ENCODE assay signal across 8 mouse cellular contexts in the genomic region with DNA sequence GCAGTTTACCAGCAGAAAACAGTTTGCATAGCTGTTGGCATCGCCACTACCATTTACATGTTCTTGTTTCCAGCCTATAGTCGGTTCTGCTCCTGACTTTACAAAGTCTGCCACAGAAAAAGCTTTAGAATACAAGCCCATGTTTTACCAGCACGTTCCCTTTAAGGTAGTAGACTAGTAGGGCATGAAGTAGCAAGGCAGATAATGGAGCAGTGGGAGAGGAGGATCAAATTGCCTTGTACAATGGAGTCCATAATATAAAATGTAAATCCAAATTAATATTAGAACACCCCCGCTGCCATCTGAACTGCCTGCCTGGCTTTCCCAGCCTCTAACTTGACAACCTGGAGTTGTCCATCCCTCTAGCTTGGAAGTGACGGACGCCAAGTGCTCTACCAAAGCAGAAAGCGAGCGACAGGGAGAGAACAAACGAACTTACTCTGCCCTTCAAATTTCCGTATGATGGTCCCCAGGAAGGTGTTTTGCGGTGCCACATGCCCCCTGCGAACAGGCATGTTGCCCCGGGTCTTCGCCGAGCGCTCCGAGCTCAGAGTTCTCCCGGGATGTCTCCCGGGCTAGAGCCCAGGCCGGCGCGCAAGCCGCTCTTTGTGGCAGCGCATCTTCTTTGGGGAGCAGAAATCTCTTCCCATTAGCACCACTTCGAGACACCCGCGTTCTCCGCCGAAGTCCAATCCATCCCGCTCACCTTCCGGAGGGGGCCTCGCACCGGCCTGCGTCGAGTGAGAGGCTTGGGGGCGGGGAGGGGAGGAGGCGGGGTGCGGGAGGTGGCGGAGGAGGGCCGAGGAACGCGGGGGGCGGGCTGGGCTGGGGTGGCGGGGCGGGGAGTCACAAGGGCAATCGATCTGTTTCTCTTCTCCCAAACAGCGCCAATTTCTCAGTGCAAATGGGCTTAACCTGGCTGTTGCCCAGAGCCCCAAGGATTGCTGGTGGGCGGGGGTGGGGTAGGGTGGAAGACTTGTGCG. TPM values are rescaled to one million over a fixed set of nuclear protein-coding genes. Genes with fewer than 3 reads are reported as not detected.
A peak's percentile ranks its signal among the peaks of the same experiment; 100 is the strongest.
DNase-seq lines count a peak whose midpoint lies in the region; ATAC-seq and TF ChIP-seq lines count a peak whose summit lies in the region.

Gene Kcnh7, minus strand, starts transcription at position 725 of the 983 bp plus-strand sequence.

- DNase-seq in heart, postnatal 0 days (ENCODE audit: low spot score) = no peak
- DNase-seq in heart, postnatal 25 days (ENCODE audit: low spot score) = no peak
- peak; percentile 56 to 62 for DNase-seq in cerebellum, postnatal 25 days
- peak; percentile 4 for DNase-seq in heart, postnatal 4 days
- peak; percentile 42 for DNase-seq in limb, embryonic 10.5 days (ENCODE audit: low spot score)
- DNase-seq in gastrocnemius, postnatal 25 days = no peak
- no peak for DNase-seq in thymus, postnatal 0 days (ENCODE audit: low spot score)

- TF ChIP-seq EP300 in heart, postnatal 0 days (IDR thresholded peaks at IDR 0.05; ENCODE audit: low read depth) = no peak

- H3K4me2 ChIP-seq in heart, postnatal 0 days (ENCODE audit: low read depth, low read length) = peak within 1 kb of the TSS; percentile 79
- peak within 1 kb of the TSS; percentile 60 for H3K4me2 ChIP-seq in neural tube, embryonic 15.5 days

- H3K9me3 ChIP-seq in heart, postnatal 0 days (replicated peaks; ENCODE audit: control insufficient read depth, low read length) = no peaks in the 10 kb centered on the region
- no peaks in the 10 kb centered on the region for H3K9me3 ChIP-seq in limb, embryonic 10.5 days (replicated peaks)
- H3K9me3 ChIP-seq in neural tube, embryonic 15.5 days (replicated peaks) = no peaks in the 10 kb centered on the region

- WGBS in heart, postnatal 0 days = 2% methylated on average over 48 of the region's 49 CpGs
- WGBS in limb, embryonic 10.5 days = 2% methylated on average over 46 of the region's 49 CpGs
- WGBS in neural tube, embryonic 15.5 days = under 1% methylated on average over 44 of the region's 49 CpGs

- no peak within 1 kb of the TSS for H3K9ac ChIP-seq in heart, postnatal 0 days (replicated peaks; ENCODE audit: low read depth, low read length)
- H3K9ac ChIP-seq in neural tube, embryonic 15.5 days (replicated peaks) = peak within 1 kb of the TSS; percentile 56

- intact Hi-C loops in heart, postnatal 25 days (cut with DNase I) = no loop called here

- no peaks in the 10 kb centered on the region for H3K36me3 ChIP-seq in heart, postnatal 0 days (replicated peaks; ENCODE audit: control insufficient read depth, insufficient read depth, low read length)
- no peaks in the 10 kb centered on the region for H3K36me3 ChIP-seq in limb, embryonic 10.5 days
- no peaks in the 10 kb centered on the region for H3K36me3 ChIP-seq in neural tube, embryonic 15.5 days

- peaks cover 3% of the 10 kb centered on the region; the same call in 1 of the 2 replicates for H3K4me1 ChIP-seq in heart, postnatal 0 days (ENCODE audit: control insufficient read depth, insufficient read depth)
- H3K4me1 ChIP-seq in limb, embryonic 10.5 days = peaks cover 15% of the 10 kb centered on the region
- H3K4me1 ChIP-seq in neural tube, embryonic 15.5 days = peaks cover 11% of the 10 kb centered on the region; the same call in 1 of the 2 replicates

- peak within 1 kb of the TSS; percentile 47 for H3K4me3 ChIP-seq in heart, postnatal 0 days (ENCODE audit: low read depth, low read length)
- peak within 1 kb of the TSS; percentile 59 for H3K4me3 ChIP-seq in limb, embryonic 10.5 days
- peak within 1 kb of the TSS; percentile 54 for H3K4me3 ChIP-seq in neural tube, embryonic 15.5 days (replicated peaks)

- H3K27me3 ChIP-seq in heart, postnatal 0 days (ENCODE audit: control insufficient read depth, insufficient read depth, low read length) = peaks cover 17% of the 10 kb centered on the region
- H3K27me3 ChIP-seq in limb, embryonic 10.5 days (ENCODE audit: low read depth, poor library complexity, severe bottlenecking) = peaks cover 28% of the 10 kb centered on the region
- H3K27me3 ChIP-seq in neural tube, embryonic 15.5 days (replicated peaks) = no peaks in the 10 kb centered on the region

- no peak for ATAC-seq in heart, postnatal 0 days (ENCODE audit: insufficient read depth, low read depth)
- peak; percentile 92 for ATAC-seq in neural tube, embryonic 15.5 days (ENCODE audit: low FRiP score)

- TF ChIP-seq CTCF in heart, postnatal 0 days (IDR thresholded peaks at IDR 0.05; ENCODE audit: low read depth) = no peak

- H3K27ac ChIP-seq in heart, postnatal 0 days (ENCODE audit: low read depth) = no peak within 1 kb of the TSS
- H3K27ac ChIP-seq in limb, embryonic 10.5 days = no peak within 1 kb of the TSS
- peak within 1 kb of the TSS; percentile 90 for H3K27ac ChIP-seq in neural tube, embryonic 15.5 days (replicated peaks)

RNA-seq across cellular contexts. Expression of gene Kcnh7, which starts in this region (rescaled TPM):
- total RNA-seq in heart, postnatal 0 days (2014; rRNA removed; ENCODE audit: low replicate concordance) = 0.31 and 1.5 TPM in 2 replicates
- 1.8 and 1.9 TPM in 2 replicates for polyA plus RNA-seq in heart, postnatal 0 days (2015; fragmentation: Nextera tagmentation; extraction: Ambion mirVana)
- total RNA-seq in heart, postnatal 25 days (2021) = under 1 TPM; 0.06 to 0.31 TPM
- 1 to 10 TPM; 1.9 to 2.6 TPM for total RNA-seq in heart, postnatal 4 days (2021)
- polyA plus RNA-seq in limb, embryonic 10.5 days (2016; fragmentation: Nextera tagmentation; extraction: Ambion mirVana) = 0.18 and 0.29 TPM in 2 replicates
- 8.1 and 10.6 TPM in 2 replicates for polyA plus RNA-seq in neural tube, embryonic 15.5 days (2015; fragmentation: Nextera tagmentation; extraction: Ambion mirVana)
- under 1 TPM; 0.08 to 0.18 TPM for total RNA-seq in gastrocnemius, postnatal 25 days (2021)
- polyA plus RNA-seq in thymus, postnatal 0 days (2015; fragmentation: Nextera tagmentation; extraction: Ambion mirVana) = 0.04 and 0.06 TPM in 2 replicates

Comparison
In these comparisons a context has a peak if more than half of its experiments do, and no peak if none do; other contexts are left out.
1. DNase-seq: peak in cerebellum, postnatal 25 days (2 of 2) and heart, postnatal 4 days (single experiment); none in heart, postnatal 0 days (single experiment), heart, postnatal 25 days (single experiment), gastrocnemius, postnatal 25 days (single experiment) and thymus, postnatal 0 days (single experiment).
2. Peak in DNase-seq and H3K4me3 ChIP-seq in limb, embryonic 10.5 days; RNA of the gene not detected or under 1 TPM.
3. Peak in every context shown above with its lines, with median percentiles within 50 percentile points of each other: H3K4me3 ChIP-seq.